In the genomic region with DNA sequence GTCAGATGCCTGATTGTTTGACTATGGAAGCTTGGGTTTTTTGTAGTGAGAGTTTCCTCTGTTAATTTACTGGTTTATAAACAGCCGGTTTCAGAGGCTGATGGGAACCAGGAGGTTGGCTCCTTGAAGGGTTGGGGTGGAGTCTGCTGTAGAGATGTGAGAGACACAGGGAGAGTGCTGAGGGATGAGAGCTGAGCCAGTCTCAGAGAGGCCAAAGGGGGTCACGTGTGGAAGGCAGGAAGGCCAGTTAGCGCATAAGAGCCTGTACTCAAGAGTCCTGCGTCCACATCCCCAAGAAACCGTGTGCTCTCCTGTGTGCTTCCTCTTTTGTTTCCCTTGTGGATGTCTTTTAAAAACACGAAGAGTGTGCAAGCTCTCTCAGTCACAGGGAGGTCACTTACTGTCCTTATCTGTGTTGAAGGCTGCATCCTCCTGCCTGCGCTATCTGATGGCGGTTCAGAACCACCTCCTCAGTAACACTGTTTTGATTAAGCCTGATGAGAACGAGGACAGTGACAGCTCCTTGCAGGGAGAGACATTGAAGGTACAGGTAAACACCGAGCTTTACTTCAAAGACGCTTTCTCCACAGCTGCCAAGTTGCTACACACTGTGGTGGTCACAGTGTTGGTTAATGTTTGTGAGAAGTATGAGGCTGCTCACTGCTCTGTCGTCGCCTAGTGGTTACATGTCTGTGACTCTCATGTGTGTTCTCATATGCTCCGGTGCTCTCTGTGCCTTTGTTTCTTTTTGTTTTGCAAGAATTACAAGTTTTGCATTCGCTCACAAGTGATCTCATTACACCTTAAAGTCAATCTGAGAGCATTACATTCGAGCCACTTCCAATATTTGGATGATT, we compare ENCODE assay signal across 23 mouse cellular contexts.
DNase-seq lines count a peak whose midpoint lies in the region; ATAC-seq and TF ChIP-seq lines count a peak whose summit lies in the region.
"Had no signal": no experiment of that assay in that cellular context is flagged by ENCODE, and none has a peak within 500 bp of the region (broad histone marks: within the 10 kb centered on the region; RNA-seq: fewer than 3 reads in every experiment).

No protein-coding gene starts in this region.

- no peaks in the 10 kb centered on the region for H3K27me3 ChIP-seq in liver, embryonic 12.5 days (replicated peaks)
- H3K27me3 ChIP-seq in liver, embryonic 11.5 days (replicated peaks; ENCODE audit: control insufficient read depth, insufficient read depth, low read length): no peaks in the 10 kb centered on the region
- no peaks in the 10 kb centered on the region for H3K27me3 ChIP-seq in MEL (ENCODE audit: control insufficient read depth in 1 of 2, insufficient read depth in 2 of 2, low read length in 2 of 2)
- H3K27me3 ChIP-seq in liver, postnatal 0 days (ENCODE audit: insufficient read depth, low read length): no peaks in the 10 kb centered on the region
- H3K27me3 ChIP-seq in heart, embryonic 11.5 days (ENCODE audit: control insufficient read depth, insufficient read depth, low read length): no peaks in the 10 kb centered on the region
- H3K27me3 ChIP-seq: embryonic facial prominence, embryonic 15.5 days; heart, embryonic 15.5 days; lung, embryonic 15.5 days; Patski had no signal

- 0 out of 2 replicates have a peak overlapping the region, but pooled peaks have one; percentile 5 for H3K27ac ChIP-seq in liver, embryonic 12.5 days
- H3K27ac ChIP-seq in liver, embryonic 11.5 days (ENCODE audit: low read depth, low read length): no peak overlapping the region
- peak overlapping the region; percentile 26 for H3K27ac ChIP-seq in MEL (ENCODE audit: control insufficient read depth, low read depth, low read length)
- H3K27ac ChIP-seq in liver, postnatal 0 days (ENCODE audit: low read depth): no peak overlapping the region
- H3K27ac ChIP-seq in heart, embryonic 11.5 days (ENCODE audit: low read depth, low read length): no peak overlapping the region
- H3K27ac ChIP-seq: embryonic facial prominence, embryonic 15.5 days; gastrocnemius, adult 2 months; heart, embryonic 15.5 days; lung, embryonic 15.5 days had no signal

- DNase-seq in liver, embryonic 11.5 days (ENCODE audit: low spot score): no peak
- peak; percentile 66 for DNase-seq in MEL (ENCODE audit: low read depth, low spot score)
- DNase-seq in liver, postnatal 0 days: no peak
- DNase-seq in c-Kit-positive CD71-positive TER-119-positive erythroid progenitor cells, embryonic 14.5 days (ENCODE audit: low spot score): no peak
- DNase-seq in thymus, adult 18-20 months: no peak
- DNase-seq: adrenal gland, postnatal 10 days; cerebellum, adult 11 months; cerebellum, postnatal 10 days; gastrocnemius, adult 2 months; heart, adult 11 months; heart, postnatal 4 days; kidney, adult 8-10 months; thymus, postnatal 25 days had no signal

- H3K4me3 ChIP-seq in liver, embryonic 12.5 days: no peak overlapping the region
- no peak overlapping the region for H3K4me3 ChIP-seq in liver, embryonic 11.5 days (ENCODE audit: low read depth, low read length)
- no peak overlapping the region for H3K4me3 ChIP-seq in MEL (ENCODE audit: control insufficient read depth in 1 of 2, insufficient read depth in 1 of 2, low read depth in 2 of 2, low read length in 2 of 2)
- H3K4me3 ChIP-seq in liver, postnatal 0 days (ENCODE audit: low read depth, low read length): no peak overlapping the region
- H3K4me3 ChIP-seq in heart, embryonic 11.5 days (ENCODE audit: low read depth, low read length): no peak overlapping the region
- H3K4me3 ChIP-seq: embryonic facial prominence, embryonic 15.5 days; gastrocnemius, adult 2 months; heart, embryonic 15.5 days; lung, embryonic 15.5 days had no signal

- ATAC-seq in liver, embryonic 12.5 days: no peak
- no peak for ATAC-seq in liver, embryonic 11.5 days (replicated peaks; ENCODE audit: low FRiP score)
- peak; percentile 18; the same call in 1 of the 2 replicates for ATAC-seq in erythroblast, adult 5-6 weeks (replicated peaks; ENCODE audit: low FRiP score, poor library complexity, severe bottlenecking)
- peak; percentile 23; the same call in 1 of the 2 replicates for ATAC-seq in liver, postnatal 0 days
- no peak for ATAC-seq in heart, embryonic 11.5 days (replicated peaks; ENCODE audit: insufficient number of reproducible peaks, low FRiP score, low TSS enrichment)
- ATAC-seq: activated CD4-positive, CD25-positive, alpha-beta regulatory T cell, adult 4 months; hindbrain, embryonic 16.5 days; midbrain, embryonic 16.5 days; Patski had no signal

- no peak for TF ChIP-seq RAD21 in MEL (IDR thresholded peaks at IDR 0.05; ENCODE audit: low read depth, low read length)

- no peak for TF ChIP-seq CTCF in MEL (IDR thresholded peaks at IDR 0.05 in 2 of 3, conservative IDR thresholded peaks at IDR 0.05 in 1 of 3; ENCODE audit: control insufficient read depth in 1 of 3, insufficient read depth in 1 of 3, low read depth in 2 of 3, low read length in 3 of 3, poor library complexity in 1 of 3, severe bottlenecking in 1 of 3)
- 0 out of 2 replicates have a peak, but pooled peaks have one; percentile 5 for TF ChIP-seq CTCF in liver, postnatal 0 days (IDR thresholded peaks at IDR 0.05; ENCODE audit: low read depth)

- H3K9me3 ChIP-seq in liver, embryonic 12.5 days (replicated peaks): no peaks in the 10 kb centered on the region
- no peaks in the 10 kb centered on the region for H3K9me3 ChIP-seq in liver, embryonic 11.5 days (ENCODE audit: control insufficient read depth, low read length)
- H3K9me3 ChIP-seq in MEL (replicated peaks; ENCODE audit: insufficient read depth, low read length): no peaks in the 10 kb centered on the region
- no peaks in the 10 kb centered on the region for H3K9me3 ChIP-seq in liver, postnatal 0 days (ENCODE audit: low read length)
- no peaks in the 10 kb centered on the region for H3K9me3 ChIP-seq in heart, embryonic 11.5 days (replicated peaks; ENCODE audit: control insufficient read depth, low read length)
- H3K9me3 ChIP-seq: embryonic facial prominence, embryonic 15.5 days; heart, embryonic 15.5 days; lung, embryonic 15.5 days had no signal

- WGBS in liver, embryonic 12.5 days (ENCODE audit: insufficient replicate concordance): 57% methylated on average over 16 of the region's 16 CpGs
- 62% methylated on average over 16 of the region's 16 CpGs for whole genome bisulfite sequencing in liver, embryonic 11.5 days
- WGBS in liver, postnatal 0 days (ENCODE audit: insufficient replicate concordance): 63% methylated on average over 16 of the region's 16 CpGs
- 64% methylated on average over 16 of the region's 16 CpGs for WGBS in heart, embryonic 11.5 days (ENCODE audit: insufficient replicate concordance)

- TF ChIP-seq POLR2A in MEL (IDR thresholded peaks at IDR 0.05; ENCODE audit: control insufficient read depth in 1 of 2, insufficient read depth in 1 of 2, low read depth in 1 of 2, low read length in 2 of 2, poor library complexity in 1 of 2): no peak

- TF ChIP-seq EP300 in MEL (IDR thresholded peaks at IDR 0.05; ENCODE audit: low read depth in 1 of 2, low read length in 2 of 2): peak; percentile 77 to 79
- TF ChIP-seq EP300 in liver, postnatal 0 days (IDR thresholded peaks at IDR 0.05; ENCODE audit: low read depth): no peak

- no peaks in the 10 kb centered on the region for H3K79me2 ChIP-seq in MEL (ENCODE audit: control insufficient read depth, insufficient read depth, low read length, poor library complexity)

- H3K4me2 ChIP-seq in liver, embryonic 12.5 days: no peak overlapping the region
- no peak overlapping the region for H3K4me2 ChIP-seq in liver, embryonic 11.5 days
- no peak overlapping the region for H3K4me2 ChIP-seq in liver, postnatal 0 days (ENCODE audit: low read depth, low read length)
- H3K4me2 ChIP-seq in heart, embryonic 11.5 days: no peak overlapping the region
- H3K4me2 ChIP-seq: embryonic facial prominence, embryonic 15.5 days; heart, embryonic 15.5 days; lung, embryonic 15.5 days had no signal

- peaks cover 15% of the 10 kb centered on the region for H3K4me1 ChIP-seq in liver, embryonic 12.5 days
- H3K4me1 ChIP-seq in liver, embryonic 11.5 days (replicated peaks; ENCODE audit: control insufficient read depth, insufficient read depth, low read length): peaks cover 5% of the 10 kb centered on the region
- H3K4me1 ChIP-seq in MEL (ENCODE audit: control insufficient read depth in 1 of 2, insufficient read depth in 2 of 2, low read length in 2 of 2): peaks cover 2 to 10% of the 10 kb centered on the region in 2 experiments; a peak in 3 of 4 replicates
- H3K4me1 ChIP-seq in liver, postnatal 0 days (ENCODE audit: insufficient read depth): no peaks in the 10 kb centered on the region
- H3K4me1 ChIP-seq in heart, embryonic 11.5 days (ENCODE audit: control insufficient read depth, insufficient read depth, low read length): 0 out of 2 replicates have a peak, but pooled peaks cover 4% of the 10 kb centered on the region
- H3K4me1 ChIP-seq: embryonic facial prominence, embryonic 15.5 days; heart, embryonic 15.5 days; lung, embryonic 15.5 days had no signal

- H3K36me3 ChIP-seq in liver, embryonic 12.5 days: peaks cover 99% of the 10 kb centered on the region
- peaks cover 46% of the 10 kb centered on the region for H3K36me3 ChIP-seq in liver, embryonic 11.5 days (ENCODE audit: control insufficient read depth, insufficient read depth, low read length)
- peaks cover 2 to 13% of the 10 kb centered on the region in 2 experiments for H3K36me3 ChIP-seq in MEL (ENCODE audit: control insufficient read depth in 1 of 2, insufficient read depth in 2 of 2, low read length in 2 of 2)
- H3K36me3 ChIP-seq in liver, postnatal 0 days (replicated peaks; ENCODE audit: insufficient read depth, low read length): peaks cover 93% of the 10 kb centered on the region
- peaks cover 19% of the 10 kb centered on the region for H3K36me3 ChIP-seq in heart, embryonic 11.5 days (ENCODE audit: control insufficient read depth, insufficient read depth, low read length)

- H3K9ac ChIP-seq in liver, embryonic 12.5 days: no peak overlapping the region
- H3K9ac ChIP-seq in liver, embryonic 11.5 days (ENCODE audit: low read depth, low read length): no peak overlapping the region
- no peak overlapping the region for H3K9ac ChIP-seq in MEL (ENCODE audit: control insufficient read depth, low read depth, low read length, poor library complexity, severe bottlenecking)
- H3K9ac ChIP-seq in liver, postnatal 0 days (replicated peaks): no peak overlapping the region
- H3K9ac ChIP-seq in heart, embryonic 11.5 days (ENCODE audit: low read depth, low read length): no peak overlapping the region
- H3K9ac ChIP-seq: embryonic facial prominence, embryonic 15.5 days; heart, embryonic 15.5 days; lung, embryonic 15.5 days had no signal

TF ChIP-seq in MEL, 35 proteins besides CTCF, POLR2A, EP300 and RAD21 (continues in another document):
- TF ChIP-seq GATA1 (IDR thresholded peaks at IDR 0.05; ENCODE audit: low read depth, low read length) (peak; percentile 89), TCF12 (IDR thresholded peaks at IDR 0.05; ENCODE audit: low read depth, low read length) (peak; percentile 76), HCFC1 (IDR thresholded peaks at IDR 0.05; ENCODE audit: low read depth, low read length) (no peak; the same call in 1 of the 2 replicates), MXI1 (IDR thresholded peaks at IDR 0.05; ENCODE audit: low read depth, low read length) (peak; percentile 66), ZMIZ1 (IDR thresholded peaks at IDR 0.05; ENCODE audit: low read depth, low read length) (no peak), ETS1 (IDR thresholded peaks at IDR 0.05; ENCODE audit: low read depth, low read length) (peak; percentile 47), TAL1 (IDR thresholded peaks at IDR 0.05; ENCODE audit: low read length) (peak; percentile 42)

Comparison
In these comparisons a context has a peak if more than half of its experiments do, and no peak if none do; other contexts are left out.
1. ATAC-seq: peak in erythroblast, adult 5-6 weeks (single experiment) and liver, postnatal 0 days (single experiment); none in liver, embryonic 12.5 days (single experiment), liver, embryonic 11.5 days (single experiment) and heart, embryonic 11.5 days (single experiment).
2. H3K27ac ChIP-seq: peak in liver, embryonic 12.5 days (single experiment) and MEL (single experiment); none in liver, embryonic 11.5 days (single experiment), liver, postnatal 0 days (single experiment) and heart, embryonic 11.5 days (single experiment).